Mouse (Mus musculus) Muller cell, postnatal 12 days (primary cell): ENCODE results near the gene Thumpd2.
A peak's percentile ranks its signal among the peaks of the same experiment; 100 is the strongest.

Source experiments
- DNase-seq: peaks from one replicate; pipeline ENCODE4 v3.0.0-alpha.2; 2015; ENCODE audit errors: inconsistent ontology term

The Thumpd2 gene

GRCm38 (mm10) chr17:81032957-81033356 lies 31.9 kb downstream of the Thumpd2 start:
- DNase-seq, result no peak

- DNase-seq, result no peak
These were observed 32.9 kb downstream of the Thumpd2 start for GRCm38 (mm10) chr17:81031830-81032442.

DNA sequence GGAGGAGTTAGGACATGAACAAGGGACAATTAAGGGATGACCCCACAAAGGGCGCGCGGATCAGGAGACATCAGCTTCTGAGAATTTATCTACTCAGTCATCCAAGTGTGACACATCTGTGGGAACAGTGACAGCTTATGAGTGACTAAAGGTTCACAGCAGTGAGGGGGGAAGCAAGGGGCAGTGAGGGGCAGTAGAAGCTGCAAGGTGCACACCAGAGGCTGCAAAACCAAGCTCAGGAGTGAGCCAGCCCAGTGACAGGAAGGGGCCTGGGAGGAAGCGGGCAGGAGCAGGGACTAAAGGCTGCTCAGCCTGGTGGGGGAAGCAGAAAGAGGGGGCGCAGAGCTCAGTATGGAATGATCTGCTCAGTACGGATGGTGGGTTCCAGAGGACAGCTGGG lies 37.6 kb downstream of the Thumpd2 start:
- DNase-seq, result no peak

DNA sequence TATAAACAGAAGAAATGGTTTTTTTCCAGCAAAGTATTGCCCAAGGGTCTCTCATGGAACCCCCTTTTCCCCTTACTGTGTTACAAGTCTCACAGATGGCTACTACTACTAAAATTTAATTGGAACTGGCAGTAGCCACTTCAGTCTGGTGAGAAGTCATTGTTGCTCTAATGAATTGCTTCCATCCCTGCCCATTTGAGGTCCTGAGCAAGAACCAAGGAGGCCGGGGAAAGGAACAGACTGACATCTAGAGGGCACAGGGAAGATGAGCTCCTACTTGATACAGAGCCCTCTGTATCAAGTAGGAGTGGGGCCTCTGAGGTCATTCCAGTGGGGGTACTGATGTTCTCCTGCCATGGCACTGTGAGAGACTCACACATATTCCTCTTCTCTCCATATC lies 47.8 kb downstream of the Thumpd2 start:
- DNase-seq, result peak; percentile 33

- DNase-seq, result peak; percentile 46
These were observed 49.0 kb downstream of the Thumpd2 start for GRCm38 (mm10) chr17:81015814-81016447.

GRCm38 (mm10) chr17:81010844-81011685 lies 53.8 kb downstream of the Thumpd2 start:
- no peak for DNase-seq

DNA sequence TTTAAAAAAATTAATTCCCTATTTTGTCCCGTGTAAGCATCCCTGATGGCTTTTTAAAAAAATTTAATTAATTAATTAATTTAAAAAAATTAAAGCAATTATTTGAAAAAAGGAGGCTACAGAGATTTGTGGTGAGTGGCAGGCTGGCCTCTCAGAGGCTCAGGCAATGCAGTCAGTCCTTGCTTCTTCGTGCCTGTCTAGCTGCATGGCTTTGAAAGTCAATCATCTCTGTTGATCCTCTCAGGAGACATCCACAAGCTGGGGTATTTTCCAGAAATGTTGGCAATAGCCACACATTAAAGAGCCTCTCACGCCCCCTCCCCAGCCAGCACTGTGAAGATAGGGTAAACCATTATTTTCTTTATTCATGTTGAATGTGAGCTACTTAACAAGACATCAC lies 54.7 kb downstream of the Thumpd2 start:
- DNase-seq, result no peak

- DNase-seq, result no peak
These were observed 55.8 kb downstream of the Thumpd2 start for GRCm38 (mm10) chr17:81009112-81009511.

GRCm38 (mm10) chr17:81005292-81005691 lies 59.6 kb downstream of the Thumpd2 start:
- DNase-seq, result no peak

GRCm38 (mm10) chr17:81004454-81004853 lies 60.4 kb downstream of the Thumpd2 start:
- no peak for DNase-seq

- no peak for DNase-seq
These were observed 62.8 kb downstream of the Thumpd2 start for GRCm38 (mm10) chr17:81002130-81002529.

GRCm38 (mm10) chr17:81001647-81002046 lies 63.2 kb downstream of the Thumpd2 start:
- no peak for DNase-seq

DNA sequence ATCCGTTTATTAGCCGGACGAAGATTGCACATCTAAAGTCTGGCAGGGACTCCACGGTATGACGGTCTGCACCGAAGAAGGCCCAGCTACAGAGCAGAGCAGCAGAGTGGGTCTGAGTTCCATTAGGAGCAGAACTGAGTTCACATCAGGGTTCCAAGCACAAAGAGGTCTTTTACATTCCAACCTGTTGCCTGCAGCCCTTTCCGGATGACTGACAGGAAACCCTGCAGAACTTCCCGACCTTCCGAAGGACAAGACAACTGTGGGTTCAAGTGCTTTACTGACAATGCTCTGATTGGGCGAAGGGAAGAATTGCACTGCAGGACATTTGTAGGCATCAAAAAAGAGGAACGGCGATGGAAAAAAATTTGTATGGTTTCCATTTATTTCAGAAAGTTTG lies 63.9 kb downstream of the Thumpd2 start:
- no peak for DNase-seq

DNA sequence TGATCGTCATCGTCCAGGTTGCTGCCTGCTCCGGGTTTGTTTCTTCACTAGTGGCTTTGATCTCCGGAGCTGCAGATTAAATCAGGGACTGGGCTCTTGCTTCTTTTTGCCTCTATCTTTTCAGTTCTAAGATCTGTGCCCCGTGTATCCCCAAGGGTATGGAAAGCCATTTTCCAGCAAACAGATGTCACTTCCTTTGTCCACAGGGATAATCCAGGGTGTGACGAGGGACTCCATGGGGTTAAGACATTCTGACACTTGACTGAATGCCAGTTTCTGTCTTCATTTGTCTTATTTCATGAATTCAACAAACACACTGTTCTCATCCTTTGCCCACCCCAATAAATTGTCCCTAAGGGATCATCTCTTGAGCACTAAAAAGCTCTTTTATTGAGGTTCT lies 65.9 kb downstream of the Thumpd2 start:
- DNase-seq, result no peak

GRCm38 (mm10) chr17:80997226-80997625 lies 67.7 kb downstream of the Thumpd2 start:
- DNase-seq, result no peak

GRCm38 (mm10) chr17:80991535-80992127 lies 73.3 kb downstream of the Thumpd2 start:
- no peak for DNase-seq

DNA sequence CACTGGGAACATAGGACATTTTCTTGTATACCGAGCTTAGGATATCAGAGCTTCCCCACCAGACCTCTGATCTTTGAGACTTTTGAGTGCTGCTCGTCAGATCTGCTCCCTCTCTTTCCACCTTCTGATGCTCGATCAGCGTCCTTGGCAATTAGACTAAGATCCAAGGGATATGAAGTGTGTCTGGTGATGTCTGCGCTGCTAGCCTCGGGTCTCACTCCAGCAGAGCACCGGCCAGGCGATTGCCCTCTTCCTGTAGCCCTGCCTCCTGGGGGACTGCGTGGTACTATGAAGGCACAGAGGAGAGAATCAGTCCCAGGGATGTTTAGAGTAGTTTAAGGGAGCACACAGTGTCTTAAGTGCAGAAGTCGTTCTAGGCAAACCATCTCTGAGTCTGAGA lies 81.9 kb downstream of the Thumpd2 start:
- no peak for DNase-seq

GRCm38 (mm10) chr17:80982412-80982787 lies 82.5 kb downstream of the Thumpd2 start:
- peak; percentile 74 for DNase-seq

DNA sequence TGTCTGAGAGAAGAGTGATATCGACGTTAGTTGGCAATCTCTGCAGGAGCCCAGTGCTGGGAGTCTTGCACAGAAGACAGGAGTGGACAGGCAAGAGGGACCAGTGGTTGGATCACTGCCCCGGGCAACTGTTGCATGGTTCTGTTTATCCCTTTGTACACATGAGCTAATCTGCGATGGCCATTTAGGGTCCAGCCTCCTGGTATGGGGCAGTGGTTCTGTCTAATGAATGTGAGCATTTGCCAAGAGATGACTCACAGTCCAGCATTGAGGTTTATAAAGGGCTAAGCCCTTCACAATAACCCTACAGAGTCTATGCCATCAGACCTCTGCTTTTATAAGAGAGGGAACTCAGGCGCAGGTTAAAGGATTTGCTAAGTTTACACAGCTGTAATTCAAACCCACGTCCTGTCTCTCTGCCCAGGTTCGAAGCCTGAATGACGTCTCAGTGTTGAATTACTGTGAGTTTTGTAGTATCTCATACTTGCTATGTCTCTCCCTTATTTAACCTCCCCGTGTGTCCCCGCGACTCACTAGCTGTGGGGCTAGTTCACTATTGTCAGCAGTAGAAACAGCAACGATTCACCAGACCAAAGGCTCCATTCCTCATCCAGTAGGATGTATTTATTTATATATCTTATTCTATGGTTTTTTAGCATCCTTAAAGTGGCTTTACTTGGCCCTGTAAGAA lies 83.0 kb downstream of the Thumpd2 start:
- DNase-seq, result peak; percentile 88

- DNase-seq, result no peak
These were observed 84.8 kb downstream of the Thumpd2 start for GRCm38 (mm10) chr17:80980096-80980495.

GRCm38 (mm10) chr17:80977245-80977644 lies 87.6 kb downstream of the Thumpd2 start:
- DNase-seq, result no peak
